Mouse (Mus musculus) gastrocnemius, postnatal 14 days (tissue): ENCODE measurements around the gene Slco2a1. TPM values are rescaled to one million over a fixed set of nuclear protein-coding genes. Genes with fewer than 3 reads are reported as not detected.
"Not testable (repeated sequence)": the region's sequence is repeated elsewhere in the genome, so short reads cannot be mapped to it uniquely, and the experiment has no call there.

Experiments
- DNase-seq: peaks from one replicate; pipeline ENCODE4 v3.0.0; 2021; ENCODE audit warnings: mixed read lengths
- intact Hi-C: fragments of 180-260 bp; cut with DNase I; formaldehyde crosslinking; loops from one replicate; pipeline ENCODE4 v1.15.1; 2025; ENCODE audit warnings: low total_unique reads
- total RNA-seq, 2 experiments: library from RNA; stranded (reverse); gene quantifications; 2 replicates each; pipeline ENCODE4 v1.2.3; 2021

Slco2a1 gene
- total RNA-seq, 2 experiments from 2014 or later = 0.62 to 0.78 TPM

DNA sequence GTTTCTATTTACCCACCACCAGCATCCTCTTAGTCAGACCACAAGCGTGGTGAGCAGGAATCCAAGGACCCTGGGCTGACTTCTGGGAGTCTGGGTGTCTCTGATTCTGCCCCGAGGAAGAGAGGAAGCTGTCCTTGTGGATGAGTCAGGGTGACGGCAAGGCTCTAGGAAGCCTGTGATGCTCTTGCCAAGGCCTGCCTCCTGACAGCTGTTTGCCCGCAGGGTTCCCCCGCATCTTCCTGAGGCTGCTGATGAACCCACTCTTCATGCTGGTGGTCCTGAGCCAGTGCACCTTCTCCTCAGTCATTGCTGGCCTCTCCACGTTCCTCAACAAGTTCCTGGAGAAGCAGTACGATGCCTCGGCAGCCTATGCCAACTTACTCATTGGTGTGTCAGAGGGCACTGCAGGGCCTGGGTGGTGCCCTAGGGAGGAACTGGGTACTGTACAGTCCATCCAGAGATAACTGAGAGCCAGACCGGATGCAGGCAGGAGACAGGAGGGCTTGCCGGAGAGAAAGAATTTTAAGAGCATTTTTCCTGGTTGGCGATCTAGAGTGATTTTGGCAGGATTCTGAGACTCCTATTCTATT, 84.5 kb downstream of the Slco2a1 start:
- DNase-seq = no peak
- intact Hi-C loops = no loop called here

DNA sequence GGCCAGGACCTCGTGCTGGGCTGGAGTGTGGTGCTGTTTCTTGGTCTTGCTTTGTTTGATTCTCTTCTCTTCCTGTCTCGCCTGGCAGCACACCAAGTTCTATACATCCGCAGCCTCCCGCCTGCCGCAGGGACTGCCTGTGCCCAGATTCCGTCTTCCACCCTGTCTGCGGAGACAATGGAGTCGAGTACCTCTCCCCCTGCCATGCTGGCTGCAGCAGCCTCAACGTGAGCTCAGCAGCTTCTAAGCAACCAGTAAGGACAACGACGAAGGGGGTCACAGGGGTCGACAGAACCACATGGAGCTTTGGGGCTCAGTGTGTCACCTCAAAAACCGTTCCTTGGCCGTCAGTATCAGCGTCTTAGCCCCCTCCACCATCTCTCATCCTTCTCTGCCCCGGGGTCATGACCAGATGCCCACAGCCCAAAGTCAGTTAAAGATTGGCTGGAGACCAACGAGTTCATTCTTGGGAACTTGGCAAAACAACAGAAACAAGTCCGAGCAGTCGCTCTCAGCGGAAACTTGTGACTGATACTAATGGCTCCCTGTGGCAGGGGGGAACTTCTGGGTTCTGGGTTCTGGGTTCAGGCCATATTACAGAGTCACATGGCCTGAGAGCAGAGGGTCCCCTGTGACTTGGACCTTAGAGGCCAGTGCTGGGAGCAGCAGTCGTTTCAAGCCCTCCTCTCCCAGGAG, 88.5 kb downstream of the Slco2a1 start:
- intact Hi-C loops = no loop called here
- no peak for DNase-seq

DNA sequence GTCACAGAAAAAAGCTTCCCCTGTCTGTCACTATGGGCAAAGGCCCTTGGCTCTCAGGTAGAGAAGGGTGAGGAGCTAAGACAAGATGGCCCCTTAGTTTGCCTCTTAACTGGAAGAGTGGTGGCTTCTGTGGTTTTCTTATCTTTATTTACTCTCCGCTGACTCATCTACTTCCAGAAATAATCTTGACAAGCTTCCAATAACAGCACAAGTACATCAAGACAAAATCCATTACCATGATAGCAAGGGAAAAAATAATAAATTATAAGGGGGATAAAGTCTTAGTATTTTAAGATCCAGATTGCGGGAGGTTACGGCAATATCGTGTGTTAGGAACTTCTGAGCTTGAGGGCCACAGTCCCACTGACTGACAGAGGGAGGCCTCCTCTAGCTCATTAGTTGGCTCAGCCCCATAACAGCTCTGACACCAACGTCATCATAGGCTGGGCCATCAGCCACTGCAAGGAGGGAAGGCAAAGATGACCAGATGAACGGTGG, 89.7 kb downstream of the Slco2a1 start:
- intact Hi-C loops = no loop called here

DNA sequence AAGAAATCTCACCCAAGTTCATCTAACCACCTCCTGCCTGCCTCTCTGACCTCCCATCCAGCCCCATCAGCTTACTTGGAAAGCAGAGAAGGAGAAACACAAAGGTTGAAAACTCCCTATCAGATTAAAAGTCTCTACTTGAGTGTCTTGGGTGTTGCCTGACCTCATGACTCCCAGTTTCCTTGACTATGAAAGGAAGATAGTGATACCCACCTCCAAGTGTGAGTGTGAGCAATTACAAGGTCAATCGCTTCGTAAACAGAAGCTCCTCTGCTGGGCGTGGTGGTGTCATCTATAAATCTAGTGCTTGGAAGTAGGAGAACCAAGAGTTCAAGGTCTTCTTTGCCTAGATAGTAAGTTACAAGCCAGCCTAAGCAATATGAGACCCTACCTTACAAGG, 91.7 kb downstream of the Slco2a1 start:
- intact Hi-C loops = no loop called here
- DNase-seq = no peak

More for the DNA sequence above, 89.7 kb downstream of the Slco2a1 start:
- DNase-seq = no peak

DNA sequence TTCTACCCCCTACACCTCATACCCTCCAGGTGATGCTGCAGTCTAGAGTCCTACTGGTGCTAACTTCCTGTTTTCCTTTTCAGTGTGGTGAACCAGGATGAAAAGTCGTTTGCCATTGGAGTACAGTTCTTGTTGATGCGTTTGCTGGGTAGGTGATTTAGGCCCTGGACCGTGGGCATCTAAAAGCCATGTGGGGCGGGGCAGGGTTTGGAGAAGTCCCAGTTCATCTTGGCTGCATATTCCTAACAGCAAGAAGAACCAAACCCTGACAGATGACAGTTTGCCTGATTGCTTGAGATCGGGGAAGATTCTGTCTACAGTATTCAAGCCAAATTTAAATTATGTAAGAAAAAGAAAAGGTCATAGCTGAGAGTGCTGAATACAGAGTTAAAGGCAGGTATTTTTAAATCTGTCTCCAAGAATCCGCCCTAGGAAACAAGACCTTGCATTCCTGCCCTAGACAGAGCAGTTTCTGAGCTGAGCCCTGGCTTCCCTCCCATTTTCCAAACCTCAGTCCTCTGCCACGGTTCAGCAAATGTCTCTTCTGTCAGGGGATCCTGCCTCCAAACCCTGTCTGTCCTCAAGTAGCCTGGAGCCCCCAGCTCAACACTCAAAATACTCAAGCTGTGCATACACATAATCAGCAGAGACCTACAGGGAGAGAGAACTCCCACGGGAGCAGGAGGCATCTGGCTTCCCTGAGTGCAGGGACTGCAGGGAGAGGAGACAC, 93.9 kb downstream of the Slco2a1 start:
- intact Hi-C loops = no loop called here
- no peak for DNase-seq

DNA sequence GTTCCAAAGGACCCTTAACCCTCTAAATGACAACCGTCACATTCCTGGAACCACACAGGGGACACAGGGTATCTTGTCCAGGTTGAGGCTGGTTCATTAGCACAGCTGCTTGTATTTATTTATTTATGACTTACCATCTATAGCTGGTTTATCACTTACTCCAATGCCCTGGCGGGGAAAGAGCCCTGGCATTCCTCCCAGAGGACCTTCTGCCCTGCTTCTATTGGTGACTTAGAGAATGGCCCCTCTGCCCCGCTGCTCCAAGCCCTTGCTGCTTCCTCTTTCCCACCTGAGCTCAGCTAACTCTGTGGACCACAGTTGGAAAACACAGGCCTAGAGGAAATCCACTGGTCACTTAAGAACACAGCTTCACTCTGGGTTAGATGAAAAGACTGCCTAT, 94.9 kb downstream of the Slco2a1 start:
- intact Hi-C loops = no loop called here
- no peak for DNase-seq

DNA sequence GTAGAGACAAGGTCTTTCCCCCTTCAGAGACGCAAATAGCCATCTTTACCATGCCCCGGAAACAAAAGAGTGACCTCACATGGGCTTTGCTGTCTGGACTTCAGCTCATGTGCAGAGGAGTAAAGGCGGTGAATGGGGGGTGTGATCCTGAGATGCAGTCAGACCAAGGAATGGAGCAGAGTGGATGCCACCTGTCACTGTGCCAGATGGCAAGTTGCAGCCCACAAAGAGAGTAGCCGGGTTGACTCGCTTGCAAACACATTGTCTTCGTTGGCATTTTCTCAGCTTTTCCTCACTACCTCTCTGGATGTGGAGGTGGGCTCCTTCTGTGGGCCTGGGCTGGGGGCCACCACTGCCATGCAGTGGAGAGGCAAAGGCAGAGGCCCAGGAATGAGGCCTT, 98.2 kb downstream of the Slco2a1 start:
- intact Hi-C loops = no loop called here
- no peak for DNase-seq

DNA sequence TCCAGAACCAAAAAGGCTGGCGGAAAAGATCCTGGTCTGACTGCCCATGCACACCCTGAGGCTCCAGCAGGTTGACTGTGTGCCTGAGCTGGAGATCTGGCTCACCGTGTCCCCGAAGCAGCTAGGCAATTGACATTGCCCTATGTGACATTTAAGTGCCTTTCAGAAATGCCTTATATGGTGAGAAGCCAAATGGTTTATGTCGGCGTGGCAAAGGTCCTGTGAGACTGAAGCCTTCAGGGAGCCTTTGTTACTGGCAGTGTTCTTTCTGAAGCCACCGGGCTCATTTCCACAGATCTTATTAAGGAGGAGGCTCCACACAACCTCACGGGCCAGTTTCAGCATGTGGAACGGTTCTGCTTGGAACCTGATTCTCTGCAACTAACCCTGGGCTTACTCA, 98.8 kb downstream of the Slco2a1 start:
- no peak for DNase-seq
- intact Hi-C loops = no loop called here

DNA sequence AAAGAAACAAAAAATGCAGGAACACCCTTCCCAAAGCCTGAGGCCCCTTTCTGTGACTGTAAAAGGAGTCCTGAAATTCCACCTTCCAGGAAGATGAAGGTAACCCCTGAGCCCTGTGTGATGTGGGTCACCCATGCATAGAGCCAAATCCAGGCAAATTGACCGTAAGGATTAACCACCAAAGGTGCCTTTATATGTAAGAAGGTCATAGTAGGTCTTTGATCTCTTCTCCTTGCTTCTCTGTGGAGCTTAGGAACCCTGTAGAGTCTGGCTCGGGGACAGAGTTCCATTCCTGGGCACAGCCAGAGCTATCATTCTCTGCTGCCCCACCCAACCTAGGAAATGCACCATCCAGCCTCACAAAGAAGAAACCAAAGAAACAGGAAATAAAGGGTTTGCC, 100.1 kb downstream of the Slco2a1 start:
- DNase-seq = no peak
- intact Hi-C loops = no loop called here

DNA sequence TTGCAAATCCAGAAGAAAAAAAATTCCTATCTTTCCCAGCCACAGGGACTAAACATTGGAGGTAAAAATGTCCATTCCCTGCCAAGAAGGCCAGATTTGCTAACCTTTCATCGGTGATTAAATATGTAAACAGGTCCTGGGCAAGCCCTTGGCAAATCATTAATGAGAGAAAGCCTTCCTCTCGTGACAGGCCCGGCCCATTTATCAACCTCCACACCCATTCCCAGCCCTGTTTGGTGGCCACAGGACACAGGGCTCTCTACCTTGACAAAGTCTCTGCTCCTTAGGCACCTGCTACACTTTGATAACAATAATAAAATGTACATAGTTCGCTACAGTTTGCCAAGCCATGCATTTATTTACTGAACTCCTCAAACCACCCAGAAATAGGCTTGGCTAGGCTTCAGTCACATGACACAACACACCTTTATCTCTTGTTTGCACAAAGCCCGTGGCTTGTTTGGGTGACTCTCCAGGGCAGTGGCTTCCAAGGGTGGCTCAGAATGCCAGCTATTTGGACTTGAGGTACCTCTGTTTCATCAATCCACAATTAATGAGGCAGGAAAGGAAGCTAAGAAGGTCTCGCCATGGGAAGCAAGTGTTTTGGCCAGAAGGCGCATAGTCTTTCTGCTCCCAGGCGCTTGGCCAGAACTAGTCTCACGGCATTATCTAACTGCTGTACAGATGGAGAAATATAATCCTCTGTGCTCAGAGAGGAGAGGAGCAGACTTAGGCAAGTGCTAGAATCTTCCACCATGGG, 101.8 kb downstream of the Slco2a1 start:
- intact Hi-C loops = no loop called here
- DNase-seq = peak; percentile 48

DNA sequence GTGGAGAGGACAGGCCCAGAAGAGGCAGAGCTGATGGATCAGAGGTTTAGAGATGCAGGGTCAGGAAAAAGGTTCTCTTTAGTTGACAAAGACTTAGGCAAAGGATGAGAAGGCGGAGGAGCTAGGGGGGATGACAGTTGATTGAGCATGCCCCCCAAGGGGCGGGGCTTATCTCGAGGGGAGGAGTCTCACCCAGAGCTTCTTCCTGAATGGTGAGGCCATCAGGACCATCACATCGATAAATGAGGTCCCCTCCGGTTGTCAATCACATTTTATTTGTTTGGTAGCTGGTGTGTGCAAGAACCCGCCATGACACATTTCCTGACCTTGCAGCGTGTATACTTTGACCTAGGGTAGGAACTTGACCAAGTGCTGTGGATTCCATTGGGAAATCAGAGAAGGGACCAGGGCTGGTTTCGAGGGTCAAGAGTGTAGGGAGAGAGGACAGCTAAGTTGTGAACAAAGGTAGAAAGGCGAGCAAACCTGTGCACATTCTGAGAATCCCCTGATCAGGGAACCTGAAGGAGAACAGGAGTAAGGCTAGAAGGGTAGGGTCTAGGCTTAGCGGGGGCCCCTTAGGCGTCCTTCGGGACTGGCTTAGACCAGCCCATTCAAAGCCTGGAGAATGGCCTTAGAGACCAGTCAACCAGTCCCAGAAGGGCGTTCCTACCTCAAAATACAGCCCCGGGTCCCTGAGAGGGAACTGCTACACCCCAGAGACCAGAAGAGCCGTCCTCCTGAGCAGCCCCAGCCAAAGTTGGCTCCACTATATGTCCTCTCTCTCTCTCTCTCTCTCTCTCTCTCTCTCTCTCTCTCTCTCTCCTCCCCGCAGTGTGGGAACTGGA, 102.7 kb downstream of the Slco2a1 start:
- intact Hi-C loops = no loop called here
- no peak for DNase-seq

DNA sequence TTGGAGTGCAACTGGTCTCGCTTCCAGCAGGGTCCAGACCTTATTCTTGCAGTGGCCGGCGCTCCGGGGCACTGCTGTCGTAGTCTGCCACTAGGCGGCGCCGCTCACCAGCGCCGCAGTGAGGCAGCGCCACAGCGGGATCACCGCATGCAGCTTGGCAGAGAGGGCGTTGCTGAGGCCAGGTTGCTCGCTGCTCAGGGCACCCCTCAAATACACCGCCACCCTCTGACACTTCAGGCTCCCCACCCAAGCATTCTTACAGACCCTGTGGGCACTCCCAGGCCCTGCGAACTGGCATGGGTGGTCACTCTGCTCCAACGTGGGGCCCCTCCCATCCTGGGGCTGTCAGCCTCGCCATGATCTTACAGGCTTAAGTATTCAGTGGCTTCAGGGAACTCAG, 103.7 kb downstream of the Slco2a1 start:
- peak; percentile 78 for DNase-seq
- intact Hi-C loops = no loop called here

DNA sequence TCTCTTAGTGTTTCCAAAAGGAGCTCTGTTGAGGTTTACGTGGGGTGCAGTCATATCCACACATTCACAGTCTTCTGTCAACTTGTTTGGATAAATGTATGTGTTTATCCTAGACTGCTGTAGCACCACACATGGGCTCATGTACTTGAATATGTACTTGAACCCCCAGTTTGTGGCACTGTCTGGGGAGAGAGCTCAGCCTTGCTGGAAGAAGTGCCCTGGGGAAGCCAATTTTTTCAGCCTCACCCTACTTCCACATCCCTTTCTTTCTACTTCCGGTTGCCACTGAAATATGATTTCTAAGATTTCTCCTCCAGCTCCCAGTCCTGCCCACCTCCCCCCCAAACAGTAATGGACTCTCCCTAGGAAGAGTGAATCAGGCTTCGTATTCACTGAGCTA, 105.2 kb downstream of the Slco2a1 start:
- intact Hi-C loops = no loop called here
- DNase-seq = no peak

DNA sequence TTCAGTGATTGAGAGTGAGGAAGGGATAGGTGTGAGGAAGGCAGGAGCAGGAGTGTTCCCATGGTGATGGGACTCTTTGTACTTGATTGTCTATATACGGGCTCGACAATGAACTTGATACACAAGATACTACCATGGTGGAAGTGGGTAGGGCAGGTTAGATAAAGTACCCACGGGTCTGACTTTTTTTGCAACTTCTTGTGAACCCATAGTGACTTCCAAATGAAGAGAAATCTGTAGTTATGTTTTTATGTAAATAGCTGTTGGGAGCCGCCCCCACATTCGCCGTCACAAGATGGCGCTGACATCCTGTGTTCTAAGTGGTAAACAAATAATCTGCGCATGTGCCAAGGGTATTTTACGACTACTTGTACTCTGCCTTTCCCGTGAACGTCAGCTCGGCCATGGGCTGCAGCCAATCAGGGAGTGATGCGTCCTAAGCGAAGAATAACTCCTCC, 119.9 kb downstream of the Slco2a1 start:
- intact Hi-C loops, DNase-seq: not testable (repeated sequence)

DNA sequence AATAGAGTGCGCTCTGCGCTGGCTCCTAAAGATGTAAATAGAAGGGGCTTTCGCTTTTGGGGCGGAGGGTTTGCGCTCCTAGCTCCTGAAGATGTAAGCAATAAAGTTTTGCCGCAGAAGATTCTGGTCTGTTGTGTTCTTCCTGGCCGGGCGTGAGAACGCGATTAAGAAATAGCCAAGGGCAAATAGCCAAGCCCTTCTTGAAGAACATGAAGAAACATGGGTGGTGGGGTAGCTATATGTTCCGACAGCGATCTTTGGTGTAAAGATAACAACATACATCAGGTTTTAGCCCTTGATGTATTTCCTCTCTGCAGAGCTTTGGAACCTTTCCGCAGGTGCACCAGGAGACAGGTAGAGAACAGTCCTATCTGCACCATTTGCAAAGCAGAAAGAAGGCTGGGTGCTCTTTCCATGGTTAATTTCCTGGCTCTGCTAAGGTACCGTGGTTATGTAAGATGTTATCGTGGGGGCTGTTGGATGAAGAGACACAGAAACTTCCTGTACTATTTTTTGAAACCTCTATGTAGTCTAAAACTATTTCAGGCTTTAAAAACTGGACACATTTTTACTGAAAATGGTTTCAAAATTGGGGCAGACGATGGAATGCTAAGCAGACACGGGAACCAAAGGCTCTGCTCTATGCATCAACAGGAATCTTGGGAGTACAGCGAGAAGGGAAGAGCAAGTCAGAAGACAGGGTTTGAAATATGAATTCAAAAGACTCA, 120.6 kb downstream of the Slco2a1 start:
- intact Hi-C loops = no loop called here
- no peak for DNase-seq

DNA sequence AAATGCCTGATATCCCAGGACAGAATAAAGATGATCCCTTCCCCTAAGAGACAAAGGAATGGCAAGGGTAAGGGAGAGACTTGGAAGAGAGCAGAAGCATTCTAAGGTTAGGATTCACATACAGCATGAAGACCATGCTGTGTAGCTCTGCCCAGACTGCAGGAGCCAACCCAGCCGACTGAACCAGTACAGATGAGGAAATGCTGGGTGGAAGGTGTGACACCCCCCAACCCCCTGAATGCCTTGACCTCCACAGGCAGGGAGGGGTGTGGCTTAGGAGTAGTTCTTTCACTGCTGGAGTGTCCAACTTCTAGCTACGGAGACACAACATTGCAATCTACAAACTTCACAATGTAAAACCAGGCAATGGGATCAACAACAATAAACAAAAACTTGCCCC, 121.4 kb downstream of the Slco2a1 start:
- intact Hi-C loops = no loop called here
- no peak for DNase-seq

DNA sequence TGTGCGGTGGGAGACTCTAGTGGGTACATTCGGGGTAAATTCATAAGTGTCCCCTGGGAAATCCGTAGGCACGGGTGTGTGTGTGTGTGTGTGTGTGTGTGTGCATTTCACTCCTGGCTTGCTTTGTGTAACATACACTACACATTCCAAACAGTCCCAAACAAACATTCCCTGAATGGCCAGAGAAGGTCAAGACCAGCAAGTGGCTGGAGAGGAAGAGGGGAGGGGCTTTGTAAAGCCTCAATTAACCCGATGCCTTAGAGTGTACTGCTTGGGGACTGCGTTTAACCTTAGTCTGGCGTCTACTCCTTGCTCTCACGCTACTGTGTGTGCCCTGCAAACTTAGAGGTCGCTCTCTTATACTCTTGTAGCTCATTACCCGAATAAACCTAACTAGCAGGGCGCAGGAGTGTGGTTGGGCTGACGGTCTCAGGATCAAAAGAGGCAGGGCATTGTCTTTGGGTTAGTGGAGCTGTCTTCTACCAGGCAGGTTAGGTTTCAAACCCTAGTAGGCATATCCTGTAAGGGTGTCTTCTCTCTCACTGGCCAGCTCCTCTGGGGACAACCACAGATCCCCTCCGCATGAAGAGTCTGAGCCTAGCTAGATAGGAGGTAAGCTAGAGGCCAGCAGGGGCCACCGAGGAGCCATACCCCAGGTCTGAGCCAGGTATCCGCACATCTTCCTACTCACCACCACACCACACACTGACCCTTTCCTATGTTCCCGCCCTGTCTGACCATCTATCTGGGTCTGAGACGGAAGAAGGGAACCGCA, 122.4 kb downstream of the Slco2a1 start:
- no peak for DNase-seq
- intact Hi-C loops = no loop called here
